Mouse (Mus musculus): Measurements from ENCODE around the gene Bcas1.

- TF ChIP-seq CTCF (IDR thresholded peaks at IDR 0.05; ENCODE audit: low read depth, low read length) (no peak), EP300 (IDR thresholded peaks at IDR 0.05; ENCODE audit: insufficient read depth, low read depth, low read length) (no peak), POLR2A (IDR thresholded peaks at IDR 0.05; ENCODE audit: insufficient read depth, low read length) (no peak)
These were observed 103.7 kb downstream of the Bcas1 start for GRCm38 (mm10) chr2:170323925-170324347.
